Mouse (Mus musculus): ENCODE results near the gene Ndrg3.

GRCm38 (mm10) chr2:156967388-156967787, 24.5 kb downstream of the Ndrg3 start:
- no peak for TF ChIP-seq GATA1 (IDR thresholded peaks at IDR 0.05; ENCODE audit: borderline replicate concordance, low read length)
- no peak for TF ChIP-seq FLI1 (IDR thresholded peaks at IDR 0.05; ENCODE audit: low read length)
